Mouse (Mus musculus): ENCODE measurements around the gene Fam166b. TPM values are rescaled to one million over a fixed set of nuclear protein-coding genes. Genes with fewer than 3 reads are reported as not detected.

Fam166b gene
- polyA plus RNA-seq, 1 experiment from 2014 or later = 0.12 TPM

GRCm38 (mm10) chr4:43427501-43428179 lies 1.3 kb downstream of the Fam166b start:
- 47% methylated on average over 23 of the region's 23 CpGs for WGBS
- ATAC-seq (ENCODE audit: low FRiP score, low TSS enrichment) = no peak
- no peaks in the 10 kb centered on the region for H3K27me3 ChIP-seq (ENCODE audit: control insufficient read depth, insufficient read depth, low read length)

GRCm38 (mm10) chr4:43426487-43426886 lies 2.4 kb downstream of the Fam166b start:
- TF ChIP-seq EP300 (optimal IDR thresholded peaks at IDR 0.05) (no peak), CTCF (IDR thresholded peaks at IDR 0.05; ENCODE audit: low read depth) (no peak)
- Histone ChIP-seq H3K27me3 (ENCODE audit: control insufficient read depth, insufficient read depth, low read length) (no peaks in the 10 kb centered on the region), H3K36me3 (ENCODE audit: control insufficient read depth, insufficient read depth, low read length) (peaks cover 47% of the 10 kb centered on the region), H3K27ac (replicated peaks) (no peak overlapping the region), H3K4me1 (replicated peaks; ENCODE audit: control insufficient read depth, insufficient read depth) (no peaks in the 10 kb centered on the region; the same call in 1 of the 2 replicates), H3K9ac (ENCODE audit: low read length) (no peak overlapping the region), H3K9me3 (ENCODE audit: control insufficient read depth, low read length) (no peaks in the 10 kb centered on the region), H3K4me2 (replicated peaks; ENCODE audit: low read depth) (no peak overlapping the region), H3K4me3 (ENCODE audit: low read depth, low read length) (no peak overlapping the region)
- no peak for DNase-seq (ENCODE audit: low spot score)
- no peak for ATAC-seq (ENCODE audit: low FRiP score, low TSS enrichment)
- 77% methylated on average over 10 of the region's 10 CpGs for WGBS

More at GRCm38 (mm10) chr4:43427501-43428179, 1.3 kb downstream of the Fam166b start:
- Histone ChIP-seq H3K4me1 (replicated peaks; ENCODE audit: control insufficient read depth, insufficient read depth) (no peaks in the 10 kb centered on the region; the same call in 1 of the 2 replicates), H3K9me3 (ENCODE audit: control insufficient read depth, low read length) (no peaks in the 10 kb centered on the region), H3K27ac (replicated peaks) (no peak overlapping the region), H3K36me3 (ENCODE audit: control insufficient read depth, insufficient read depth, low read length) (peaks cover 38% of the 10 kb centered on the region), H3K4me3 (ENCODE audit: low read depth, low read length) (no peak overlapping the region), H3K9ac (ENCODE audit: low read length) (no peak overlapping the region), H3K4me2 (replicated peaks; ENCODE audit: low read depth) (no peak overlapping the region)
- no peak for DNase-seq (ENCODE audit: low spot score)
- TF ChIP-seq CTCF (IDR thresholded peaks at IDR 0.05; ENCODE audit: low read depth) = no peak
- TF ChIP-seq EP300 (optimal IDR thresholded peaks at IDR 0.05) = no peak

GRCm38 (mm10) chr4:43425648-43426380 lies 3.1 kb downstream of the Fam166b start:
- Histone ChIP-seq H3K27me3 (ENCODE audit: control insufficient read depth, insufficient read depth, low read length) (no peaks in the 10 kb centered on the region), H3K4me2 (replicated peaks; ENCODE audit: low read depth) (peak overlapping the region; percentile 47), H3K9ac (ENCODE audit: low read length) (peak overlapping the region; percentile 27; the same call in 1 of the 2 replicates), H3K9me3 (ENCODE audit: control insufficient read depth, low read length) (no peaks in the 10 kb centered on the region), H3K4me1 (replicated peaks; ENCODE audit: control insufficient read depth, insufficient read depth) (no peaks in the 10 kb centered on the region; the same call in 1 of the 2 replicates), H3K36me3 (ENCODE audit: control insufficient read depth, insufficient read depth, low read length) (peaks cover 47% of the 10 kb centered on the region), H3K27ac (replicated peaks) (no peak overlapping the region), H3K4me3 (ENCODE audit: low read depth, low read length) (no peak overlapping the region)
- peak; percentile 45 for ATAC-seq (ENCODE audit: low FRiP score, low TSS enrichment)
- 31% methylated on average over 30 of the region's 31 CpGs for WGBS
- TF ChIP-seq EP300 (optimal IDR thresholded peaks at IDR 0.05) = no peak
- TF ChIP-seq CTCF (IDR thresholded peaks at IDR 0.05; ENCODE audit: low read depth) = no peak
- DNase-seq (ENCODE audit: low spot score) = peak; percentile 62

- no peak overlapping the region for H3K4me3 ChIP-seq (ENCODE audit: low read depth, low read length)
- H3K4me1 ChIP-seq (replicated peaks; ENCODE audit: control insufficient read depth, insufficient read depth) = no peaks in the 10 kb centered on the region; the same call in 1 of the 2 replicates
- peak overlapping the region; percentile 38; the same call in 1 of the 2 replicates for H3K9ac ChIP-seq (ENCODE audit: low read length)
- 43% methylated on average over 14 of the region's 14 CpGs for WGBS
- TF ChIP-seq CTCF (IDR thresholded peaks at IDR 0.05; ENCODE audit: low read depth) (no peak), EP300 (optimal IDR thresholded peaks at IDR 0.05) (no peak)
- H3K27ac ChIP-seq (replicated peaks) = no peak overlapping the region
- H3K27me3 ChIP-seq (ENCODE audit: control insufficient read depth, insufficient read depth, low read length) = no peaks in the 10 kb centered on the region
- ATAC-seq (ENCODE audit: low FRiP score, low TSS enrichment) (peak; percentile 17; the same call in 1 of the 2 replicates), DNase-seq (ENCODE audit: low spot score) (peak; percentile 42)
- H3K4me2 ChIP-seq (replicated peaks; ENCODE audit: low read depth) = peak overlapping the region; percentile 47
- peaks cover 47% of the 10 kb centered on the region for H3K36me3 ChIP-seq (ENCODE audit: control insufficient read depth, insufficient read depth, low read length)
- no peaks in the 10 kb centered on the region for H3K9me3 ChIP-seq (ENCODE audit: control insufficient read depth, low read length)
Measured at GRCm38 (mm10) chr4:43425197-43425596, 3.7 kb downstream of the Fam166b start.

GRCm38 (mm10) chr4:43424072-43424471 lies 4.9 kb downstream of the Fam166b start:
- DNase-seq (ENCODE audit: low spot score) = no peak
- no peak overlapping the region for H3K9ac ChIP-seq (ENCODE audit: low read length)
- no peaks in the 10 kb centered on the region; the same call in 1 of the 2 replicates for H3K4me1 ChIP-seq (replicated peaks; ENCODE audit: control insufficient read depth, insufficient read depth)
- no peaks in the 10 kb centered on the region for H3K27me3 ChIP-seq (ENCODE audit: control insufficient read depth, insufficient read depth, low read length)
- TF ChIP-seq CTCF (IDR thresholded peaks at IDR 0.05; ENCODE audit: low read depth) (no peak), EP300 (optimal IDR thresholded peaks at IDR 0.05) (no peak)
- 84% methylated on average over 9 of the region's 9 CpGs for WGBS
- no peaks in the 10 kb centered on the region for H3K9me3 ChIP-seq (ENCODE audit: control insufficient read depth, low read length)
- no peak overlapping the region for H3K27ac ChIP-seq (replicated peaks)
- no peak overlapping the region for H3K4me2 ChIP-seq (replicated peaks; ENCODE audit: low read depth)
- ATAC-seq (ENCODE audit: low FRiP score, low TSS enrichment) = no peak
- H3K4me3 ChIP-seq (ENCODE audit: low read depth, low read length) = no peak overlapping the region
- peaks cover 47% of the 10 kb centered on the region for H3K36me3 ChIP-seq (ENCODE audit: control insufficient read depth, insufficient read depth, low read length)

Data from stomach, postnatal 0 days (tissue).